Mouse (Mus musculus) cerebral cortex, adult 2 months (tissue): ENCODE data around the gene Ramac.

Source experiments
- WGBS: fragments of 180-500 bp; shearing (Covaris S2); methylation state at CpG from one replicate; pipeline ENCODE4 v1.1.7; 2018; 5-methylcytosine and 5-hydroxymethylcytosine counted together

The Ramac gene

DNA sequence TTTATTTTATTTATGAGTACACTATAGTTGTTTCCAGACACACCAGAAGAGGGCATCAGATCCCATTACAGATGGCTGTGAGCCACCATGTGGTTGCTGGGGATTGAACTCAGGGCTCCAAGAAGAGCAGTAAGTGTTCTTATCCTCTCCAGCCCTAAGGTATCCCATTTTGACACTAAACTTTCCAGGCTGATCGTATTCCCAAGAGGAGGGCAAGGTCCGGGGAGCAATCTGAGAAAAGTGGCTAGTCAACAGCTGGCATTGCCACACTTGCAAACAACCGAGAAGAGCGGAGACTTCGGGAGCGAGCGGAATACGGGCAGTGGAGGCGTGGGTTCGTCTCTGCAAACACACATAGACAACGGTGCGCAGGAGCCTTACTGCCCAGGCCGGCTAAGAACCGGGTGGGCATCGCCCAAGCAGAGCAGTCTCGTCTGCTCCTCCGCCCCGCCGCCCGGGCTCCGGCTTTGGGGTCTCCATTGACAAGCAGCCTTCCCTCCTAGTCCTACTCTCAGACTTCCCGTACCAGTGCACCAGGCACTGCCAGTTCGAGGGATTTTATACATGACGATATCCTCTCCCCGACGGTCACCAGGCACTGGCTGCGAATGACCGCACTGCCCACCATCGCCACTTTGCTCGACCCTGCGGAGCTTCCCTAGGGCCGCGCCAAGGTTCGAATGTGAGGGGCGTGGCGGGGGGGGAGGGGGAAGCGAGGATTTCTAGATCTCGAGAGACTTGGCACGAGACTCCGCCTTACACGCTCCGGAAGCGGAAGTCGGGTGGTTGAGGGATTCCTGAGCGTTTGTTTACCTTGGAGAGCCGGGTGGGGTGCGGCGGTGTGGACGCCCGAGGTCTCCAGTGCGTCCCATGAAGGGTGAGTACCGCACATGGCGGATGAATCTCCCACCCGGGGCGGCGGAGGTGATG is at the start of gene Ramac:
TSS of gene Ramac (plus strand) at position 746 of the 930 bp plus-strand sequence.
- WGBS, result under 1% methylated on average over 56 of the region's 56 CpGs

DNA sequence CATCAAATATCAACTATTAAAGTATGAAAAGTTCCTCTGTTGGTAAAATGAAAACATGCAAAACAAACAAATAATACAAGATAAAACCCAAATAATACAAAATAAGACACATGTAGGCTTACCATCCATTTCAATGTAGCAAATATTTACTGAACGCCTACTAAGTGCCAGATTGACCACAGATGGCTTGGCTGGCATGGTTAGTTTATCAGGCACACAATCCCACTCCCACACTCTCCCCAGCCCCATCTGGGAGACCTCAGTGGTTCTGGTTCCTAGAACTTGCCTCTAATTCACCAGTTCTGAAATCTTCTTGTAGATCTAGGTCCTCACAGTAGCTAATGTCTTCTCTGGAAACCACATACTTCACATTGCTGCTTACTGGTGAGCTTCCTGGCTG is 44.1 kb upstream of the Ramac start:
- WGBS, result 74% methylated on average over 1 of the region's 1 CpGs

DNA sequence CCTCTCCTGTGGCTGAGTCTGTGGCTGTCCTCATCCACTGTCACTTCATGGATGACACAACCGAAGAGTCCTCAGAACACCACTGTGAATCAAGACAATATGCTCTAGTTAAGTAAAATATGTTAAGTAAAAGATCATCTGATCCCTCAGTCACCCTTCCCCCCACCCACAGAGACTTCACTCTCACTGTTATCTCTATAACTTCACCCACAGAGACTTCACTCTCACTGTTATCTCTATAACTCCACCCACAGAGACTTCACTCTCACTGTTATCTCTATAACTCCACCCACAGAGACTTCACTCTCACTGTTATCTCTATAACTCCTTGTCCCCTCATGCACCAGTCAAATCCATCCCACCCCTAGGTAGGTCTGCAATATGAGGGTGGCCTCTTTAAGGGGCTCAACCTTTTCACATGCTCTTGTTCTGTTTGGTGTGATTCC is 43.5 kb upstream of the Ramac start:
- 88% methylated on average over 1 of the region's 1 CpGs for WGBS

DNA sequence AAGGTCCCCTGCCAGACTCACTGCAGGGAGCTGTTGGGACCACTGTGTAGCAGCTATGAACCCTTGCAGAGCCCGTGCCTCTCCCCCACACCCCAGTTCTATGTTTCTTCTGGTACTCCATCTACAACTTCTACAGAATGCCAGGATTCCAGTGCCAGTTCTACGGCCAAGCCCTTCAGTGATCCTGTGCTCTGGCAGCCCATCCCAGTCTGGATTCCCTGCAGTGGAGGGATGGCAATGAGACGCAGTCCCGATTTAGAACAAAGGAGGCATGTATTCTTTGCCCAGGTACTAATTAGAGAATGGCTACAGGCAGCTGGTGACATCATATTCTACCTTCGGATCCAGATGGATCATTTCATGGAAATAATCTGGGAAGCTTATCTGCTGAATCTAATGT is 41.5 kb upstream of the Ramac start:
- 50% methylated on average over 5 of the region's 5 CpGs for WGBS

DNA sequence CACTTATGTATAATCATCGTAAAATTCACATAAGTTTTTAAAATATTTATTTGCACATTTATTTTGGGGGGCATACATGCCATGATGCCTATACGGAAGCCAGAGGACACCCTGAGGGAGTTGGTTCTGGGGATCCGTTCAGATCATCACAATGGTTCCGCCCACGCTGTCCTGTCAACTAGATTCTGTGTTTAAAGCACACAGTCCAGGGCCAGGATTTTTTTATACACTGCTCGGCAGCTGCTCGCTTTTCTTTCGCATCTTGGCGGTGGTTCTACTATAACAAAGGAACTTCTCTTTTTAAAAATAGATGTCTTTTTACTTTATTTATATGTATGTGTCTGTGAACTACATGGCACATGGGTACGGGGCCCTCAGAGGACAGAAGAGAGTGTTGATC is 38.9 kb upstream of the Ramac start:
- WGBS, result 64% methylated on average over 10 of the region's 10 CpGs

DNA sequence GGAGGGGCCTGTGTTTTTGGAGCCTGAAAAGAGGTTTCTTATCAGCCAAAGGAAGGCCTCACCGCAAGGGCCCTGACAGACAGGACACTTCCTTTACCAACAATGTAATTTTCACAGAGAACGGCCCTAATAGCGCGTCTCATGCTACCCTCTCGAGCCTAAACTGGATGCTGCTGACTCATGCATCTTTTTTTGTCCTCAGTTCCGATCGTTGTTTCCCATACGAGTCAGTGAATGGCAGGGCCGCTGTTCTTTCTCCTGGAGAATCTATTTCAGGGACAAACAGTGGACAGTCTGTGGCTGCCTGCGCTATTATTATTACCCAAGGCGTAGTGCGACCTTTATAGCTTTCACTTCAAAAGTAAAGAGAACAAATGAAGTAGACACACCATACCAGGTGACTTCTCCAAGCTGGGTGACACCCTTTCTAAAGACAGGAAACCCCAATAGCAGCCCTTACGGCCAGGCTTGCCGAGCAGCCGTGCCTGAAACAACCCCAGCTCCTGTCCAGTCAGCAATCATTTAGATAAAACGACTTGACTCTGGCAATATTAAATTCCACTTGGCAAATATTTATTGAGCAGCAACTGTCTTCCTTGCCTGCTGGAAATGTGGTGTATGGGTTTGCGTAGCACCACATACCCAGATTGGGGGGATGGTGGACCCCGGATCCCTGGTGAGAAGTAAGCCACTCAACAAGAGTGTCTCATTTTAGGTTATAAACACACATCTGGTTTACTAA is 36.6 kb upstream of the Ramac start:
- 58% methylated on average over 18 of the region's 18 CpGs for WGBS

DNA sequence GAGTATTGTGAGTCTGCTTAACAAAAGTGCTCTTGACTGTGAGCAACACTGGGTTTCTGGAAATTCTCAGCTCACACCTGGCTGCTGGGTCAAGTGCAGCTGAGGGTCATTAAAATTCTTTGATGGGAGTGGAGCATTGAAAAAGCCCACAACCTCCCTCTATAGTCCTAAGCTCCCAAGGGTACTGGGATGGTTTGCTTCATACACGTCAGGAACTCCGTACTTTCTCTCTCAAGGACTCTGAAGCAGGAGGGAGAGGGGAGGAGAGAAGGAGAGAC is 36.1 kb upstream of the Ramac start:
- 89% methylated on average over 2 of the region's 2 CpGs for WGBS

DNA sequence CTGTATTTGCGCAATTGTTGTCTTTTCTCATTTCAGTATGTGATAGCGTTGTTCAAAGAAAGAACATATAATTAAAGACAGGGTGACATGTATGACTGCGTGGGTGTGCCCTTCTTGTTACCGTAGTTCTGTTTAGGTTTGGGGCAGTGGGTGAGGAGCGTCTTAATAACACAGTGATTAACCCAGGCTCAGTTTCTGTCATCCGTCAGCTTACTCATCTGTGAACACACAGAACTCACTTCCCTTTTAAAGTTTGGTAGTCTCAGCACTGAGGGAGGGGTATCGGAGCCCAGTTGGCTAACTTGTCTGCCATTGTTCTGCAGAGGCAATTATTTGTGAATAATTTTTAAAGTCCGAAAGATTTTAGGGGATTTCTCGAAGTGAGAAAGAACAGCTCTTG is 35.0 kb upstream of the Ramac start:
- WGBS, result 80% methylated on average over 9 of the region's 9 CpGs

DNA sequence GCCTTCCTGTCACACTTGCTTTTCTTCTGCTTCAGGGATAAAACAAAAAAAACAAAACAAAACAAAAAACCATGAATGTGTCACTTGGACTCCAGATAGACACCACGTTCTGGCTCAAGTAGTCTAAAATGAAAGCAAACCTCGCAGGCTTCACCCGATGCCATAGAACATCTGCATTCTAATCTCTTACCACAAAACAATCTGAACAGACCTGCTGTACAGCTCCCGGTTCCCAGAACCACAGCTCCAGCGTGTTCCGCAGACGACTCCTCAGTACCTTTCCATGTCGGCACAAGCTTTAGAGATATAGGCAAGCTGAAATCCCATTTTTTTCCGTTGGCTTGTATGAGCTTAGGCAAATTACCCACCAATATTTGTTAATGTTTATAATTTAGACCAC is 32.9 kb upstream of the Ramac start:
- WGBS, result 92% methylated on average over 9 of the region's 9 CpGs

DNA sequence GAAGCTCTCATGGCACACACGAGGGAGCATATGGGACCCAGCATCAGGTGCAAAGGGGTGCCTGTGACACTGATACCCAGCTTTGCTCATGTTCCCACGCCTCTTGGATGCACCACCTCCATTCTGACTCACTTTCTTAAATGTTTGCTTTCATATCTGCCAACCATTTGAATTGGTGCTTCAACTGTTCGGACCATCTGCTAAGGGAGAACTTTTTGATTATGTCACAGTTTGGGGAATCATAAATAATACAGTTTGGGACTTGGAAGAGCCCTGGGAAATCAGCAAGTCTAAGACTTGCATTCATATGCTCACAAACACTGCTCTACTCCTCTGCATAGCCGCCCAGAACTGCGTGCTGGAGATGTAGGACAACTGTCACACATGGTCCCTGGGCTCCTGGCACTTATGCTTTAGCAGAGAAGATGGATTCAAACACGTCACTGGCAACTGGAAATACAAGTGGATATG is 31.5 kb upstream of the Ramac start:
- 48% methylated on average over 6 of the region's 6 CpGs for WGBS

DNA sequence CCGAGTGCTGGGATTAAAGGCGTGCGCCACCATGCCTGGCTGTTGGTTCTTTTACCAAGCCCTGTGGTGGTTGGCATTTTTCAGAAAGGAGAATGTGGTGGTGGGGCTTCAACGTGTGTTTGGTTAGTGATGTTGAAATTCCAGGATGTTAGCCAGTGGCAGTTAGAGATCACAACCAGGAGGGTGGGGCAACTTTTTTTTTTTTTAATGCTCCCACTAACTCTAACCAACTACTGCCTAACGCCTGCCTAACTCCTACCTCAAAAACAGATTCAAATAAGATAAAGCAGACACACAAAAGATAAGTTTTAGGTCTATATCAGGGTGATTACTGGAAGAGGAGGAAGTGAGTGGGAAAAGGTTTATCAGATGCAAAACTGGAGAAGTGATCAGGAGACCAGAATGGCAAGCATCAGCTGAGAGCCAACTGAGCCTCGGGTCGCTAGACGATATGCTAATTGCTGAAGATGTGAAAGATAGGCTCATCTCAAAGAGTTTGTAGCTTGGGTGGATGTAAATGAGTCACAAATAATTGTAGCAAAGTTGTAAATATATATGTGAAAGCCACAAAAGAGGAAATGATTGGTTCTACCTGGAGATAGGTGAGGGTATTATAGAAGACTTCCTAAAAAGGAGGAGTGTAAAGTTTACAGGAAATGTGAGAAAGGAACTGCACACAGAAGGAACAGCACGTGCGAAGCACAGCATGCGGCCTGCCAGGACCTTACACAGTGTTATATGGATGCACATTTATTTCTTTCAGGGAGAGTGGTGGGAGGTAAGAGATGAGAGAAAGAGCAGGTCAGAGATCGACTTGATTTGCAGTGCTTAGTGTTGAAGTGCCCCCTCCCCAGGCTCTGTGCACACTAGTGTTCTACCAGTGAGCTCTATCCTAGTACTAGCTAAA is 30.3 kb upstream of the Ramac start:
- 85% methylated on average over 12 of the region's 12 CpGs for WGBS

DNA sequence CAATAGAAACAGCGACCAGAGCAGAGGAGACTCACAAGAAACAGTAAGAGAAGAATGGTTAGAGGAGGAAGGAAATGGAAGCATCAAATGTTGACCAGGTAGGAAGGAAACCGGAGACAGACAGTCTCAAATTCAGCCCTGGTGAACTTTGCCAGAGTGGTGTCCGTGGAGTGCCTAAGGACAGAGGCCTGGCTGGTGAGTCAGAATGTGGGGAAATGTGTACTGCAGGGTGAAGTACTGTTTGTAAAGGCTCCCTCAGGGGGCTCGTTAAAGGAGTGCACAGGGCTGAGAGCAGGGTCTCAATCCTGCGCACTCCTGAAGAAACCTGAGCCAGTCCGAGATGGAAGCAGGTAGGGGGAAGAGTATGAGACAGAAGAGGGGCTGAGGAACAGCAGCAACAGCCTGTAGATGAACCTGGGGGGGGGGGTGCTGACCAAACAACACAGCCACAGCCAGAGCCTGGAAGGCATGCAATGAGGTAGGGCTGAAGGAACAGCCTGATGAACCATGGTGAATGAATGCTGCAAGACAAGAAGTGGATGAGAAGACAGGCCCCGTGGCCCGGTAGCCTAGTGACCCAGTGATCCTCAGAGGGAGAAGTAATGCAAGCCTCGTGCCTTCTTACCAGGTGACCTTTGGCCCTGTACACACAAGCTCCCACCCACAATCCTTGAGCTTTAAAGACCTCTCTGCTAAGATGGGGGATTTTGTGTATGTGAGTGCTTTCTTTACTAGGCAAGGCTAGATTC is 27.3 kb upstream of the Ramac start:
- WGBS, result 69% methylated on average over 9 of the region's 9 CpGs

DNA sequence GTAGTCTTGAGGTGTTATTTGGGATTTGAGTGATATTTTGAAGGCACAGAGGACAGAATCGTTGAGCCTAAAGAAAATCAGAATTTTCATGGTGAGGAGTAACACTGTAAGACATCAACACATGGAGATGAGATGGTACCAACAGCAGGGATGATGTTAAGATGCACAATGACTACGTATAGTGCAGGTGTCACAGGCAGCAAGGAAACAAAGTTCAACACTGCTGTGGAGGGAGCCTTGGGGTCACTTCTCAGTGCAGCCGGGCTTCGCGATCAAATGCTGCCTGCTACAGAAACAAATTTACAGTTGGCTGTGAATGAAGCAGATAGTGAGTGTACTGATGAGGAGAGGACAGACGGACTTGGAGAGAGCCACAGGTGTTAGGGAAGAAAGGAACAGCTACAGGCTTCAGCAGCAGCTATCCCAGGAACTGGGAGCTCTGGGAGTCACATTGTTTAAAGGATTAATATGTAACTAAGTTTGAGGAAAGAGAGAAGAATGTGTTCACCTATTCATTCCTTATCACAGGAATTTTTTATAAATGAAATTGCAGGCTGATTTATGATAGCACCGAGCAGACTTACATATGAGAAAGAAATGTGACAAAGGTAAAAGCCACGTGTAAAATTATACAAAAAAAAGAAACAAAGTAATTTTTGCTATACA is 23.9 kb upstream of the Ramac start:
- WGBS, result 86% methylated on average over 8 of the region's 8 CpGs

DNA sequence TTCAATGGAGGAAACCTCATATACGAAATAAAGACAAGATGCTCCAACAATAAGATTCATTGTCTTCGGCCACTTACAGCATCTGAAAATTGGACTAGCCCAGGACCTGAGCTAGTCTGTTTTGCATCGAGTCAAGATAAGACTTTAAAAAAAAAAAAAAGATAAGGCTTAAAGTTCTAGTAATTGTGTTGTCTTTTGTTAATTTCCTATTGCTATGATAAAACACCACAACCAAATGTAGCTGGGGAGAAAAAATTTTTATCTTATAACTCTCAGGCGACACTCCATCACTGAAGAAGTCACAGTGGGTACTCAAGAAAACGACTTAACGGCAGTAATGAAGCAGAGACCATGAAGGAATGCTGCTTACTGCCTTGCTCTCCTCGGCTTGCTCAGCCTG is 22.7 kb upstream of the Ramac start:
- 94% methylated on average over 7 of the region's 7 CpGs for WGBS

DNA sequence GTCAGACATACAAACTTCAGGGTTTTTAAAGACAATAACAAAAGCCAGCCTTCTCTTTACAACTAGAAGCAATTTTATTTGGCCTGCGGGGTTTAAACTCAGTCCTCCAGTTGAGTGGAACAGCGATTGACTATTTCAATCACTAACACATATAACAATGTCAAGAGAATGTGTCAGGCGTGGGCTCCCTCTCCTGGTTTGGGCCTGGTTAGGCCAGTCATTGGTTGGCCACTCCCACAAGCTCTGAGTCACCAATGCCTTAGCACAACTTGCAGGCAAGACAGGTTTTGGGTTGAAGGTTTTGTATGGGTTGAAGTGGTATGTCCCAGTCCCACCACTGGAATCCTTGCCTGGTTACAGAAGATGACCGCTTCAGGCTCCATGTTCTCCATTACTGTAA is 18.6 kb upstream of the Ramac start:
- 79% methylated on average over 4 of the region's 4 CpGs for WGBS

DNA sequence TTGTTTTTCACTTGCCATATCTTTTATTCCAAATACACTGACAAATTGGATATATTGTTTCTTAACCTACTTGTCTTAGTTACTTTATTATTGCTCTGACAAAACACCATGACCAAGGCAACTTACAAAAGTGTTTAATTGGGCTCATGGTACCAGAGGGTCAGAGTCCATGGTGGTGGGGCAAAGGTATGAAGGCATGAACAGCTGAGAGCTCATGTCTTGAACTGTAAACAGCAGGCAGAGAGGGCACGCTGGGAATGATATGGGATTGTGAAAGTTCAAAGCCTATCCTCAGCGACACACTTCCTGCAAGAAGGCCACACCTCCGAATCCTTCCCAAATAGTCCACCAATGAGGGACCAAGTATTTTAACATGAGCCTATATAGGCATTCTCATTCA is 14.8 kb upstream of the Ramac start:
- 88% methylated on average over 3 of the region's 3 CpGs for WGBS

DNA sequence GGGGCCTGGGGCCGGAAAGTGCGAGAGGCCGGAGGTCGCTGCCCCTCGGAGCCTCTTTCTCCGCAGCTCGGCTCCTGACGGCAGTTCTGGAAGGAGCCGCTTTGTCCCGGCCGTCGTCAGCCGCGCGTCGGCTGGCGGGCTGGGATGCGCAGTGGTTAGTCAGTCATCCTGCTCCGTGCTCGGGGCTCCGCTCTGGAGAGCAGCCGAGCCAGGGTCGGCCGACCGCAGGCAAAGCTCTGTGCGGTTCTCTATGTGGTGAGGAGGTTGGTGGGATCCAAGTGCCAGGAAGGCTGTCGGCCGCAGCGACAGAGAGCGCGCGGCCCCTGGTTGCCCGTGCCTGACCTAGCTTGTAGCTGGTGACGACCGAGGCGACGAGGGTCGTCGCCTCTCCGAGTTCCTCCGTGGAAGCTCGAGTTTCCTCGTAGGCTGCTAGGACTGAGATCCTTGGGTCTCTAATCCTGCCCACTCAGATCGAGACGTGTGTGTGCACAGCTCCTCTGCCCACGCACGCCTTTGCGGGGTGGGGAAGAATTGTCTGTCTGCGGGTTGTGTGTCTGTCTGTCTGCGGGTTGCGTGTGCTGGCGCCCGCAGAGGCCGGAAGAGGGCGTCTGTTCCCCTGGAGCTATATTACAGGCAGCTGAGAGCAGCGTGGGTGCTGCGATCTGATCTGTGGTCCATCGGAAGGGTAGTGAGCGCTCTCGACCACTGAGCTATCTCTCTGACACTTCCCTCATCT is 553 bp downstream of the Ramac start:
- WGBS, result 2% methylated on average over 60 of the region's 60 CpGs

DNA sequence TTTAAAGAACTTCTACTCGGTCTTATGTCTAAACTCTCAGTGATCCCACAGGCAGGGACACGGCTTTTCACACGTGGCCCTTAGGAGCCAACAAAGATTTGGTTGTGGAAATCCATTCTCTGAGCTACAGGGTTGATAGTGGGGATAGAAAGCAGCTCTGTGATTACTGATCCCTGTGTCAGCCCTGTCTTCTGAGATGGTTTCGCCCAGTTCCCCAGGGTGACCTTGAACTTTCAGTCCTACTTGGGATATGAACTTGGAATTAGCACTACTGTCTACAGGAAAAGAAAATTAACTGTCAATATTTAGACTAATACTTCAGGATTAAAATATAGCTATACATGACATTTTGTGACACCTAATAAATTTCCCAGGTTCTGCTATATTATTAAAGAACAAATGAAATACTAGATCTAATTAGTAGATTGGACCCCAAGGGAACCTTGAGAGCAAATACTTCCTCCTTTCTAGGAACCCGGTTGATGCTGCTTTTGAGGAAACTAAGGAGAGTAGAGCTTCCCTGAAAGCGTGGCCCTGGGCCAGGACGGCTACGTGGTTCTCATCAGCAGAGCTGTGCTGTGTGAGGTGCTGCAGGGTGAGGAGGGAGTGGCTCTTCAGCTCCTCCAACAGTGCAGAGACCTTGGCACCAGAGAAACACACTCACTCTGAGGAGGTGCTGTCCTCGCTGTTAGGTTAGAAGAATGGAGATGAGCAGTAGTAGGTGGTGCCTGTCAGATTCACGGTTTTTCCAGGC is 10.2 kb downstream of the Ramac start:
- WGBS, result 65% methylated on average over 10 of the region's 10 CpGs

DNA sequence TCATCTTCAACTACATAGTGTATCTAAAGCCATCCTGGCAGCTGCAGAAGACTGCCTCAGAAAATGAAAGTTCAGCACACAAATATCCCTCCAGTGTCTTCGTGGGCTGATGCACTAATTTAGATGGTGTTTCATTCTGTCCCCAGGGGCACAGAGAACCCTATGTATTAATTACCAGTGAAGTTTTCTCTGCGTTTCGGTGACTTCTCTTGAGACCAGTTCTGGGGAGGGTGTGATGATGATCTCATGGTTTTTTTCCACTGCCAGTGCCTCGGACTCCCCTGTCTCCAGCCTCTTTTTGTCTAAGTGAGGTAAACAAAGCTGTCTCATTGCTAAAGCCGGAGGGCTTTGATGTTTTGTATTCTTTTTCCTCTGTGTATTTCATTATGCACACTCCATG is 12.6 kb downstream of the Ramac start:
- WGBS, result 28% methylated on average over 5 of the region's 5 CpGs
